Mouse (Mus musculus) erythroblast, embryonic 14.5 days (primary cell): ENCODE results near the gene Fbf1.

ENCODE experiments used
- GATA1 ChIP-seq: IDR thresholded peaks from 2 replicates; pipeline ENCODE4 v1.6.1; 2012; ENCODE audit warnings: low read length, inconsistent platforms, mixed read lengths
- TAL1 ChIP-seq: IDR thresholded peaks from 3 replicates; pipeline ENCODE4 v1.6.1; 2012; ENCODE audit warnings: low read length, inconsistent platforms, mixed read lengths

DNA sequence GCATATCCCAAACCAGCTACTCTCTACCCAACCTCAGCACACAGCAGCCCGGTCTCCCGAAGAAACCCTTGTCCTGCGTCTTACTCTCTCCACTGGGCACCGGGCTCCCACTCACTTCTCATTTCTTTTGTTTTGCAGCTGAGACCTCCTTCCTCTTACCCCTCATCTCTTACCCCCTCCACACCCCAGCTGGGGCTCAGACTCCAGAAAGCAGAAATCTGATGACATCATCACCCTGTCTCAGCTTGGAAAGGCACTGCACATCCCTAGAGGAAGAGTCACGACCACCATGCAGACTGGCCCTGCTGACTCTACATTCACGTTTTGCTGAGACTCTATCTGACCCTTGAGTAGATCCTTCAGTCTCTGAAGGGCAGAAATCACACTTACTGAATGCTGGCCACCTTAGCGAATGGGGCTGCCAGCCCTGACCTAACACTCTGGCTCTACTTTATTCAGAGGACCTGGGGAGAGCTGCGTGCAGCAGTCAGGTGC is 37.9 kb downstream of the Fbf1 start:
- TF ChIP-seq GATA1 (no peak), TAL1 (no peak)
